Mouse (Mus musculus) c-Kit-negative CD71-positive TER-119-positive erythroid progenitor cells, embryonic 14.5 days (primary cell): Measurements from ENCODE around the gene Gucd1.
A peak's percentile ranks its signal among the peaks of the same experiment; 100 is the strongest.
"Not testable (repeated sequence)": the region's sequence is repeated elsewhere in the genome, so short reads cannot be mapped to it uniquely, and the experiment has no call there.

Source experiments
- DNase-seq: peaks from one replicate; pipeline ENCODE4 v3.0.0-alpha.2; 2013; ENCODE audit warnings: low read depth, low spot score

Gucd1 gene

GRCm38 (mm10) chr10:75473411-75473810, 44.4 kb downstream of the Gucd1 start:
- DNase-seq, result no peak

GRCm38 (mm10) chr10:75465781-75466550, 51.8 kb downstream of the Gucd1 start:
- no peak for DNase-seq

- DNase-seq, result no peak
Measured at GRCm38 (mm10) chr10:75462728-75463127, 55.0 kb downstream of the Gucd1 start.

- DNase-seq, result no peak
Measured at GRCm38 (mm10) chr10:75458329-75458728, 59.4 kb downstream of the Gucd1 start.

GRCm38 (mm10) chr10:75457852-75458251, 59.9 kb downstream of the Gucd1 start:
- no peak for DNase-seq

GRCm38 (mm10) chr10:75456061-75456831, 61.5 kb downstream of the Gucd1 start:
- not testable (repeated sequence) for DNase-seq

GRCm38 (mm10) chr10:75451036-75451786, 66.6 kb downstream of the Gucd1 start:
- DNase-seq, result no peak

- no peak for DNase-seq
Measured at GRCm38 (mm10) chr10:75450331-75450730, 67.4 kb downstream of the Gucd1 start.

GRCm38 (mm10) chr10:75448806-75449420, 68.9 kb downstream of the Gucd1 start:
- DNase-seq, result no peak

- DNase-seq, result no peak
Measured at GRCm38 (mm10) chr10:75447489-75447888, 70.3 kb downstream of the Gucd1 start.

GRCm38 (mm10) chr10:75446501-75447083, 71.2 kb downstream of the Gucd1 start:
- no peak for DNase-seq

- no peak for DNase-seq
Measured at GRCm38 (mm10) chr10:75445030-75445429, 72.7 kb downstream of the Gucd1 start.

GRCm38 (mm10) chr10:75444111-75444826, 73.5 kb downstream of the Gucd1 start:
- DNase-seq, result no peak

- DNase-seq, result no peak
Measured at GRCm38 (mm10) chr10:75443017-75443416, 74.8 kb downstream of the Gucd1 start.

GRCm38 (mm10) chr10:75441800-75442199, 76.0 kb downstream of the Gucd1 start:
- DNase-seq, result no peak

GRCm38 (mm10) chr10:75440756-75441155, 77.0 kb downstream of the Gucd1 start:
- DNase-seq, result no peak

GRCm38 (mm10) chr10:75439211-75439811, 78.5 kb downstream of the Gucd1 start:
- DNase-seq, result peak; percentile 19

- no peak for DNase-seq
Measured at GRCm38 (mm10) chr10:75438132-75438810, 79.5 kb downstream of the Gucd1 start.

- no peak for DNase-seq
Measured at GRCm38 (mm10) chr10:75437284-75437683, 80.5 kb downstream of the Gucd1 start.
